Mouse (Mus musculus) lung, embryonic 14.5 days (tissue): ENCODE results near the gene St14. TPM values are rescaled to one million over a fixed set of nuclear protein-coding genes. Genes with fewer than 3 reads are reported as not detected.

Experiments
- ATAC-seq: fragments of 200-750 bp; cut with Nextera tagmentation; 2 replicates; pipeline ENCODE4 v1.8.0; 2017; ENCODE audit warnings: mild to moderate bottlenecking, moderate TSS enrichment, moderate library complexity; ENCODE audit not compliant: insufficient read depth
- DNase-seq: peaks from one replicate; pipeline ENCODE4 v3.0.0-alpha.2; 2015
- H3K27ac ChIP-seq: fragments of 300-500 bp; sonication (generic); 2 replicates; pipeline ENCODE4 v1.5.1; 2014; ENCODE audit warnings: low read depth, mild to moderate bottlenecking, moderate library complexity
- H3K27me3 ChIP-seq: fragments of 300-500 bp; sonication (generic); 2 replicates; pipeline ENCODE4 v1.6.1; 2014; ENCODE audit warnings: low read length, control low read depth; ENCODE audit not compliant: insufficient read depth
- H3K36me3 ChIP-seq: fragments of 300-500 bp; sonication (generic); 2 replicates; pipeline ENCODE4 v1.6.1; 2014; ENCODE audit warnings: control low read depth; ENCODE audit not compliant: insufficient read depth
- H3K4me1 ChIP-seq: fragments of 300-500 bp; sonication (generic); 2 replicates; pipeline ENCODE4 v1.6.1; 2014; ENCODE audit warnings: antibody characterized with exemption, control low read depth; ENCODE audit not compliant: insufficient read depth
- H3K4me2 ChIP-seq: fragments of 300-500 bp; sonication (generic); 2 replicates; pipeline ENCODE4 v1.6.1; 2014; ENCODE audit warnings: mild to moderate bottlenecking
- H3K4me3 ChIP-seq: fragments of 300-500 bp; sonication (generic); 2 replicates; pipeline ENCODE4 v1.5.1; 2014; ENCODE audit warnings: low read depth, low read length
- H3K9ac ChIP-seq: fragments of 300-500 bp; sonication (generic); 2 replicates; pipeline ENCODE4 v1.6.1; 2014
- H3K9me3 ChIP-seq: fragments of 300-500 bp; sonication (generic); 2 replicates; pipeline ENCODE4 v1.6.1; 2016; ENCODE audit warnings: low read depth, low read length, control low read depth
- CTCF ChIP-seq: IDR thresholded peaks from 2 replicates; pipeline ENCODE4 v1.5.1; 2016; ENCODE audit warnings: antibody characterized with exemption, low read depth
- WGBS: fragments of 180-500 bp; shearing (Covaris S2); extraction: QIAGEN DNeasy Blood & Tissue Kit; methylation state at CpG from one replicate; pipeline ENCODE4 v1.1.7; 2014; 5-methylcytosine and 5-hydroxymethylcytosine counted together
- polyA plus RNA-seq: library from polyadenylated mRNA; unstranded; fragments of >200 nt; fragmentation: Nextera tagmentation; extraction: Ambion mirVana; gene quantifications from 2 replicates; pipeline ENCODE4 v1.2.1, GENCODE M21; 2014

The St14 gene
- polyA plus RNA-seq: 35.5 and 42.1 TPM in 2 replicates

- DNase-seq (peak; percentile 71), ATAC-seq (peak; percentile 80)
- Histone ChIP-seq H3K27me3 (peaks cover 52% of the 10 kb centered on the region), H3K9ac (peak within 1 kb of the TSS; percentile 63), H3K4me1 (no peaks in the 10 kb centered on the region), H3K4me2 (peak within 1 kb of the TSS; percentile 73), H3K36me3 (no peaks in the 10 kb centered on the region), H3K4me3 (peak within 1 kb of the TSS; percentile 50), H3K27ac (peak within 1 kb of the TSS; percentile 30; the same call in 1 of the 2 replicates), H3K9me3 (no peaks in the 10 kb centered on the region)
- TF ChIP-seq CTCF: no peak
- under 1% methylated on average over 73 of the region's 74 CpGs for WGBS
Measured at GRCm38 (mm10) chr9:31131205-31131968, at the start of gene St14. TSS of gene St14 (minus strand) at chr9:31131853.

GRCm38 (mm10) chr9:31177692-31178091 is 46.0 kb upstream of the St14 start:
- DNase-seq (no peak), ATAC-seq (no peak)
- H3K27ac ChIP-seq: no peak overlapping the region
- no peak overlapping the region for H3K9ac ChIP-seq
- H3K36me3 ChIP-seq: peaks cover 33% of the 10 kb centered on the region
- no peak for TF ChIP-seq CTCF
- no peak overlapping the region for H3K4me2 ChIP-seq
- H3K4me3 ChIP-seq: no peak overlapping the region
- WGBS: 89% methylated on average over 6 of the region's 6 CpGs
- peaks cover 10% of the 10 kb centered on the region for H3K4me1 ChIP-seq
- no peaks in the 10 kb centered on the region for H3K9me3 ChIP-seq
- no peaks in the 10 kb centered on the region for H3K27me3 ChIP-seq

GRCm38 (mm10) chr9:31176379-31177130 is 44.9 kb upstream of the St14 start:
- peak; percentile 71 for ATAC-seq

GRCm38 (mm10) chr9:31175978-31176377 is 44.3 kb upstream of the St14 start:
- no peak overlapping the region for H3K4me2 ChIP-seq
- no peaks in the 10 kb centered on the region for H3K27me3 ChIP-seq
- TF ChIP-seq CTCF: no peak
- ATAC-seq (no peak), DNase-seq (no peak)
- 76% methylated on average over 3 of the region's 3 CpGs for WGBS
- H3K4me1 ChIP-seq: no peaks in the 10 kb centered on the region; the same call in 1 of the 2 replicates
- no peaks in the 10 kb centered on the region for H3K9me3 ChIP-seq
- H3K4me3 ChIP-seq: no peak overlapping the region
- H3K27ac ChIP-seq: peak overlapping the region; percentile 20; the same call in 1 of the 2 replicates
- H3K9ac ChIP-seq: no peak overlapping the region
- peaks cover 43% of the 10 kb centered on the region for H3K36me3 ChIP-seq

More at GRCm38 (mm10) chr9:31176379-31177130, 44.9 kb upstream of the St14 start:
- peaks cover 38% of the 10 kb centered on the region for H3K36me3 ChIP-seq
- no peak overlapping the region for H3K4me2 ChIP-seq
- H3K4me1 ChIP-seq: peaks cover 3% of the 10 kb centered on the region
- 67% methylated on average over 8 of the region's 8 CpGs for WGBS
- no peak overlapping the region for H3K4me3 ChIP-seq
- H3K9me3 ChIP-seq: no peaks in the 10 kb centered on the region
- no peak for TF ChIP-seq CTCF
- H3K9ac ChIP-seq: no peak overlapping the region
- peak overlapping the region; percentile 20; the same call in 1 of the 2 replicates for H3K27ac ChIP-seq
- peak; percentile 75 for DNase-seq
- H3K27me3 ChIP-seq: no peaks in the 10 kb centered on the region

DNA sequence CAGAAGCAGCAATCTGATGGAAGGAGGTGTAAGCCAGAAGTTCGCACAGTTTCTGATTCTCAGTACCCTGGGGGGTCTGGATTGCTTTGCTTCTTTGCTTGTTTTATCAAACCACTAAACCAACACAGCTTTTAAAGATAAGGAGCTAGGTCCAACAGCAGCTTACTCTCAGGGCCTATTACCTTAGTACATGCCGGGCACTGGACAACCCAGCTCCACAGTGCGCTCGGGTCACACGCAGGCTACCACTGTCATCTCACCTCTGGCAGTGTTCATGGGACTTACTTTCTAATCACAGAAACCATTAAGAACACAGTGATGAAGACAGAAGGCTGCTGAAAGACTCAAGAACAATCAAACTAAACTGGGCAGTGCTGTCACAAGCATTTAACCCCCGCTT is 43.7 kb upstream of the St14 start:
- no peaks in the 10 kb centered on the region for H3K9me3 ChIP-seq
- H3K9ac ChIP-seq: no peak overlapping the region
- no peak overlapping the region for H3K27ac ChIP-seq

GRCm38 (mm10) chr9:31168356-31169093 is 36.9 kb upstream of the St14 start:
- 90% methylated on average over 22 of the region's 22 CpGs for WGBS
- ATAC-seq (no peak), DNase-seq (no peak)
- Histone ChIP-seq H3K27ac (no peak overlapping the region), H3K9me3 (no peaks in the 10 kb centered on the region), H3K4me1 (no peaks in the 10 kb centered on the region), H3K4me3 (no peak overlapping the region), H3K4me2 (no peak overlapping the region), H3K27me3 (no peaks in the 10 kb centered on the region), H3K36me3 (peaks cover 73% of the 10 kb centered on the region), H3K9ac (no peak overlapping the region)
- TF ChIP-seq CTCF: no peak

More for the DNA sequence above, 43.7 kb upstream of the St14 start:
- H3K4me1 ChIP-seq: no peaks in the 10 kb centered on the region; the same call in 1 of the 2 replicates
- H3K27me3 ChIP-seq: no peaks in the 10 kb centered on the region
- H3K4me2 ChIP-seq: no peak overlapping the region
- 75% methylated on average over 6 of the region's 6 CpGs for WGBS
- TF ChIP-seq CTCF: no peak
- no peak for ATAC-seq
- DNase-seq: no peak
- H3K36me3 ChIP-seq: peaks cover 48% of the 10 kb centered on the region
- H3K4me3 ChIP-seq: no peak overlapping the region
